Mouse (Mus musculus): ENCODE results near the gene Chchd1. TPM values are rescaled to one million over a fixed set of nuclear protein-coding genes. Genes with fewer than 3 reads are reported as not detected.

The Chchd1 gene
- polyA plus RNA-seq, 1 experiment from 2014 or later, result 214 TPM

GRCm38 (mm10) chr14:20725660-20726339, 23.0 kb downstream of the Chchd1 start:
- 82% methylated on average over 6 of the region's 6 CpGs for WGBS
- H3K27me3 ChIP-seq (ENCODE audit: control insufficient read depth, insufficient read depth, low read length), result no peaks in the 10 kb centered on the region

GRCm38 (mm10) chr14:20729871-20730270, 27.1 kb downstream of the Chchd1 start:
- Histone ChIP-seq H3K9ac (ENCODE audit: low read length) (no peak overlapping the region), H3K27me3 (ENCODE audit: control insufficient read depth, insufficient read depth, low read length) (no peaks in the 10 kb centered on the region), H3K36me3 (ENCODE audit: control insufficient read depth, insufficient read depth, low read length) (peaks cover 28% of the 10 kb centered on the region), H3K4me1 (ENCODE audit: control insufficient read depth, insufficient read depth, low read length) (peaks cover 4% of the 10 kb centered on the region), H3K27ac (ENCODE audit: low read depth, low read length) (no peak overlapping the region), H3K4me3 (ENCODE audit: low read depth, low read length) (no peak overlapping the region), H3K4me2 (ENCODE audit: low read depth) (no peak overlapping the region), H3K9me3 (ENCODE audit: control insufficient read depth, low read length) (no peaks in the 10 kb centered on the region)
- ATAC-seq (ENCODE audit: insufficient read depth, low FRiP score, low TSS enrichment) (no peak), DNase-seq (ENCODE audit: low spot score) (no peak)
- 90% methylated on average over 9 of the region's 9 CpGs for WGBS

More at GRCm38 (mm10) chr14:20725660-20726339, 23.0 kb downstream of the Chchd1 start:
- Histone ChIP-seq H3K4me1 (ENCODE audit: control insufficient read depth, insufficient read depth, low read length) (no peaks in the 10 kb centered on the region), H3K4me2 (ENCODE audit: low read depth) (no peak overlapping the region), H3K27ac (ENCODE audit: low read depth, low read length) (no peak overlapping the region), H3K4me3 (ENCODE audit: low read depth, low read length) (no peak overlapping the region), H3K9me3 (ENCODE audit: control insufficient read depth, low read length) (no peaks in the 10 kb centered on the region), H3K36me3 (ENCODE audit: control insufficient read depth, insufficient read depth, low read length) (peaks cover 49% of the 10 kb centered on the region), H3K9ac (ENCODE audit: low read length) (no peak overlapping the region)
- ATAC-seq (ENCODE audit: insufficient read depth, low FRiP score, low TSS enrichment) (no peak), DNase-seq (ENCODE audit: low spot score) (no peak)

DNA sequence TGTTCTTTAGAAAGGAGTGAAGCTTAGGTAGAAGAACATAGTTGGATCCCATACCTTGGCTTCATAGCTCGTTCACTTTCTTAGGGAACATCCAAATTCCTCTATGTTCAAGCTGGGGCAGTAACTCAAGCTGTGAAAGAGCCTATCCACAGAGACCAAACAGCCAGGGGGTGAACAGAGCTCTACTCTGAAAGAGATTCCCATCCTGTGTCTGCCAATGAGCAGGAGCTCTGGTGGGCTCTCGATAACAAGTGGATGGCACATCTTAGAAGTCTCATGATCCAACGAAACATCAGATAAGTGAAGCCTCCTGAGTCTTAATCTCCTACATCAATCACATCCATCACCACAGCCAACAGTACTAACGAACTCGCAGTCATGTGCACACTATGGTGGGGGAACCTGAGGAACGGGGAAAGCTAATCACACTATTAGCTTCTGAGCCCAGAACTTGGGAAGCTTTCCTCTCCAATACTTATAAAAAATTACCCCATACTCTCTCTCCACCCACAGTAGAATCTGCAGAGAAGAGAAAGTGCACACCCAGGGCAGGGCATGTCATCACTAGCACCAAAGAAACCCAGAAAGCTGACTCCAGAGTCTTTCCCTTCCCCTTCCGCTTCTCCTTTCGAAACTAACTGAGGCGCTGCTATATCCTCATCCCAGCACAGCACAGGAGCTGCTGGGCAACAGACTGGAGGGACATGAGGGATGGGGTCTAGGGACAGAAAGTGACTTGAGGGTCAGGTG, 28.2 kb downstream of the Chchd1 start:
- Histone ChIP-seq H3K4me1 (ENCODE audit: control insufficient read depth, insufficient read depth, low read length) (peaks cover 4% of the 10 kb centered on the region), H3K27me3 (ENCODE audit: control insufficient read depth, insufficient read depth, low read length) (no peaks in the 10 kb centered on the region), H3K9ac (ENCODE audit: low read length) (no peak overlapping the region), H3K4me2 (ENCODE audit: low read depth) (no peak overlapping the region), H3K27ac (ENCODE audit: low read depth, low read length) (no peak overlapping the region), H3K36me3 (ENCODE audit: control insufficient read depth, insufficient read depth, low read length) (peaks cover 23% of the 10 kb centered on the region), H3K9me3 (ENCODE audit: control insufficient read depth, low read length) (no peaks in the 10 kb centered on the region), H3K4me3 (ENCODE audit: low read depth, low read length) (no peak overlapping the region)
- 90% methylated on average over 9 of the region's 9 CpGs for WGBS
- ATAC-seq (ENCODE audit: insufficient read depth, low FRiP score, low TSS enrichment) (no peak), DNase-seq (ENCODE audit: low spot score) (no peak)

- peak overlapping the region; percentile 81 for H3K4me2 ChIP-seq (ENCODE audit: low read depth)
- H3K36me3 ChIP-seq (ENCODE audit: control insufficient read depth, insufficient read depth, low read length), result peaks cover 20% of the 10 kb centered on the region
- no peaks in the 10 kb centered on the region for H3K9me3 ChIP-seq (ENCODE audit: control insufficient read depth, low read length)
- no peaks in the 10 kb centered on the region for H3K27me3 ChIP-seq (ENCODE audit: control insufficient read depth, insufficient read depth, low read length)
- H3K4me1 ChIP-seq (ENCODE audit: control insufficient read depth, insufficient read depth, low read length), result peaks cover 4% of the 10 kb centered on the region
- no peak for ATAC-seq (ENCODE audit: insufficient read depth, low FRiP score, low TSS enrichment)
- WGBS, result 53% methylated on average over 12 of the region's 12 CpGs
- peak overlapping the region; percentile 87 for H3K9ac ChIP-seq (ENCODE audit: low read length)
- H3K4me3 ChIP-seq (ENCODE audit: low read depth, low read length), result peak overlapping the region; percentile 88
- no peak for DNase-seq (ENCODE audit: low spot score)
- H3K27ac ChIP-seq (ENCODE audit: low read depth, low read length), result no peak overlapping the region
These were observed 30.5 kb downstream of the Chchd1 start for GRCm38 (mm10) chr14:20733041-20733951.

DNA sequence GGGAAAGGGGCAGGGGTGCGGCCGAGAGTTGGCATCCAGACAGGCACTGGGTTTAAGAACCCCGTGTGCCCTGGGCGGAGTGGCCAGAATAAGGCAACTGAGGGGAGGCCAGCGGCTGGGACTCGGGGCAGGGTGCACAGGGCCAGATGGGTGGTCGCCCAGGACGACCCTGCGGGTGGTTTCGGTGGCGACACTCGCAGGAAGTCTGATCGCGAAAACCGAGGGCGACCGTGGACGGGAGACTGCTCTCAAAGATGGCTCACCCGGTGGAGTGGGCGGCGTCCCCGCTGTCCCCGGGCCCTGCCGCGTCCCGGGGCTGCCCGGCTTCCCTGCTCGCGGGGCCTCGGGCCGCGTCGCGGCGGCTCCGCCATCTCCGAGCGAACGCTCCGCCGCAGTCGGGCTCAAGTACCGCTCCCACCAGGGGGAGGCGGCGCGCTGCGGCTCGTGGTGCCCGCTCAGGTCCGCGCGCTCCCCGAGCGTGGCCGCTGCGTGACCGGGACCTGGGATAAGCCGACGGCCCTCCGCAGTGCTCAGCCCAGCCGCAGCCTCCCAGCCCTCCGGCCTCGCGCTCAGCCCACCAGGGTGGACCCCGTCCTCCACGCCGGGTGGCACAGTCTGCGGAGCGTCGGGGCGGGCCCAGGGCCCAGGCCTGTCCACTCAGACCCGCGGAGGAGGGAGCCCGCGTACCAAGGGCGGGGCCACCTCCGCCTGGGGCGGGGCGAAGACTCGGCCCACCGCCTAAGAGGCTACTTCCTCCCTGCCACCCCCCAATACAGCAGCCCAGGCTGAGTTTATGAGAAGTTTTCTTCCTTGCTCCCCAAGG, 31.4 kb downstream of the Chchd1 start, which contains the start of gene Ndst2:
Ndst2 (minus strand) TSS at position 611 of the 823 bp plus-strand sequence.
- Histone ChIP-seq H3K27ac (ENCODE audit: low read depth, low read length) (peak within 1 kb of the TSS; percentile 89), H3K4me1 (ENCODE audit: control insufficient read depth, insufficient read depth, low read length) (peaks cover 4% of the 10 kb centered on the region), H3K36me3 (ENCODE audit: control insufficient read depth, insufficient read depth, low read length) (peaks cover 18% of the 10 kb centered on the region), H3K4me2 (ENCODE audit: low read depth) (peak within 1 kb of the TSS; percentile 81), H3K27me3 (ENCODE audit: control insufficient read depth, insufficient read depth, low read length) (no peaks in the 10 kb centered on the region), H3K4me3 (ENCODE audit: low read depth, low read length) (peak within 1 kb of the TSS; percentile 88), H3K9ac (ENCODE audit: low read length) (peak within 1 kb of the TSS; percentile 87), H3K9me3 (ENCODE audit: control insufficient read depth, low read length) (no peaks in the 10 kb centered on the region)
- DNase-seq (ENCODE audit: low spot score) (peak; percentile 92), ATAC-seq (ENCODE audit: insufficient read depth, low FRiP score, low TSS enrichment) (peak; percentile 99)
- under 1% methylated on average over 80 of the region's 81 CpGs for WGBS

DNA sequence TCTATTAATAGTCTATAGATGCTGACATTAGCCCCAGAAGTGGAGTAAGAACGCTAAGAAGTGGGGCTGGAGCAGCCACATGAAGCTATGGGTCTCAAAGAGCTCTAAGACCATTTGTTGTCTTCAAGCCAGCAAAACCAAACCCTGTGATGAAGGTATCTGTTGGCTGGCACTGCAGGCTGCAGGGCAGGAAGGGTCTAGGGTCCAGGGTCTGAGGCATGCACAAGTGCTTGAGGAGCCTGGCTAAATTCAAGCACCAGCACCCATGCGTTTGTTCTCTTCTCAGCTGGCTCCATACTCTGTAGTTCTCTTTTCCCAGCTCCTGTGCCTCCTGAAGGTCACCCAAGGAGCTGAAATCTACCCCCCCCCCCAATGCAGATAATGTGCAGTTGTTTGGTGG, 32.2 kb downstream of the Chchd1 start:
- no peak overlapping the region for H3K27ac ChIP-seq (ENCODE audit: low read depth, low read length)
- peaks cover 9% of the 10 kb centered on the region; the same call in 1 of the 2 replicates for H3K36me3 ChIP-seq (ENCODE audit: control insufficient read depth, insufficient read depth, low read length)
- no peak for ATAC-seq (ENCODE audit: insufficient read depth, low FRiP score, low TSS enrichment)
- H3K9me3 ChIP-seq (ENCODE audit: control insufficient read depth, low read length), result no peaks in the 10 kb centered on the region
- peaks cover 4% of the 10 kb centered on the region for H3K4me1 ChIP-seq (ENCODE audit: control insufficient read depth, insufficient read depth, low read length)
- no peak overlapping the region for H3K4me3 ChIP-seq (ENCODE audit: low read depth, low read length)
- no peak overlapping the region for H3K9ac ChIP-seq (ENCODE audit: low read length)
- WGBS, result 79% methylated on average over 2 of the region's 2 CpGs
- no peak for DNase-seq (ENCODE audit: low spot score)
- no peak overlapping the region for H3K4me2 ChIP-seq (ENCODE audit: low read depth)
- H3K27me3 ChIP-seq (ENCODE audit: control insufficient read depth, insufficient read depth, low read length), result no peaks in the 10 kb centered on the region

DNA sequence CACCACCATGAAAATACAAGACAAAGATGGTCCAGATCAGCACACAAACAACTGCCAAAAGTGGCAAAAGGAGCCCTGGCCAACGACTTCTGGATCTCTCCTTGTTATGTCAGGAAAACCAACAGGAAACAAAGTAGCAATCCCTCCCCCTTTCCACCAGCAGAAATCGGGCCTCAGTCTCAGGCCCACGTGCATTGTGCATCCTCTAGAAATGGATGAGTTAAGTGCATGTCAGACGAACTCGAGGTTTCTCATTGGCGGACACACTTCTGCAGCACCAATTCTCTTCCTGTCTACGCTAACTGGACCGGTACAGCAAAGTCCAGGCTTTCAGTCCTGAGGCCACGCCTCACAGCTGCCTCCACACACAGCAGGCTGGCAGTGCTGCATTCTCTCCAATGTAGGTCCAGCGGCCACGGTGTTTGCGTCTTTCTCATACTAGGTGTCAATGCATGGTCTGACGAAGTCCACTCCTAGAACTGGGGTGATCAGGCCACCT, 33.1 kb downstream of the Chchd1 start:
- no peak for ATAC-seq (ENCODE audit: insufficient read depth, low FRiP score, low TSS enrichment)
- H3K27ac ChIP-seq (ENCODE audit: low read depth, low read length), result no peak overlapping the region
- H3K36me3 ChIP-seq (ENCODE audit: control insufficient read depth, insufficient read depth, low read length), result peaks cover 7% of the 10 kb centered on the region; the same call in 1 of the 2 replicates
- 91% methylated on average over 13 of the region's 13 CpGs for WGBS
- no peaks in the 10 kb centered on the region for H3K27me3 ChIP-seq (ENCODE audit: control insufficient read depth, insufficient read depth, low read length)
- no peaks in the 10 kb centered on the region for H3K9me3 ChIP-seq (ENCODE audit: control insufficient read depth, low read length)
- DNase-seq (ENCODE audit: low spot score), result no peak
- peaks cover 4% of the 10 kb centered on the region for H3K4me1 ChIP-seq (ENCODE audit: control insufficient read depth, insufficient read depth, low read length)
- H3K4me2 ChIP-seq (ENCODE audit: low read depth), result no peak overlapping the region
- no peak overlapping the region for H3K4me3 ChIP-seq (ENCODE audit: low read depth, low read length)
- no peak overlapping the region for H3K9ac ChIP-seq (ENCODE audit: low read length)

All from neural tube, embryonic 11.5 days (tissue).